Mouse (Mus musculus) forebrain, embryonic 15.5 days (tissue): ENCODE results near the gene Hist2h4. TPM values are rescaled to one million over a fixed set of nuclear protein-coding genes. Genes with fewer than 3 reads are reported as not detected.
A peak's percentile ranks its signal among the peaks of the same experiment; 100 is the strongest.
"Not testable (repeated sequence)": the region's sequence is repeated elsewhere in the genome, so short reads cannot be mapped to it uniquely, and the experiment has no call there.

ENCODE experiments used
- ATAC-seq: fragments of 200-750 bp; cut with Nextera tagmentation; replicated peaks from 2 replicates; pipeline ENCODE4 v1.8.0; 2017; ENCODE audit warnings: mild to moderate bottlenecking, moderate TSS enrichment, moderate library complexity
- H3K27ac ChIP-seq: fragments of 300-500 bp; sonication (generic); replicated peaks from 2 replicates; pipeline ENCODE4 v1.5.1; 2015; ENCODE audit warnings: mild to moderate bottlenecking, inconsistent platforms
- H3K27me3 ChIP-seq: fragments of 300-500 bp; sonication (generic); 2 replicates; pipeline ENCODE4 v1.6.1; 2015; ENCODE audit warnings: inconsistent platforms
- H3K36me3 ChIP-seq: fragments of 300-500 bp; sonication (generic); 2 replicates; pipeline ENCODE4 v1.6.1; 2015; ENCODE audit warnings: mild to moderate bottlenecking, inconsistent platforms
- H3K4me1 ChIP-seq: fragments of 300-500 bp; sonication (generic); 2 replicates; pipeline ENCODE4 v1.6.1; 2015; ENCODE audit warnings: inconsistent platforms
- H3K4me2 ChIP-seq: fragments of 300-500 bp; sonication (generic); replicated peaks from 2 replicates; pipeline ENCODE4 v1.6.1; 2015; ENCODE audit warnings: mild to moderate bottlenecking, inconsistent platforms
- H3K4me3 ChIP-seq: fragments of 300-500 bp; sonication (generic); 2 replicates; pipeline ENCODE4 v1.5.1; 2015; ENCODE audit warnings: mild to moderate bottlenecking, inconsistent platforms
- H3K9ac ChIP-seq: fragments of 300-500 bp; sonication (generic); replicated peaks from 2 replicates; pipeline ENCODE4 v1.6.1; 2015; ENCODE audit warnings: mild to moderate bottlenecking, inconsistent platforms
- H3K9me3 ChIP-seq: fragments of 300-500 bp; sonication (generic); 2 replicates; pipeline ENCODE4 v1.6.1; 2016; ENCODE audit warnings: inconsistent platforms
- WGBS: fragments of 180-500 bp; shearing (Covaris S2); methylation state at CpG from one replicate; pipeline ENCODE4 v1.1.7; 2015; ENCODE audit warnings: mixed read lengths; 5-methylcytosine and 5-hydroxymethylcytosine counted together
- polyA plus RNA-seq: library from polyadenylated mRNA; unstranded; fragments of >200 nt; fragmentation: Nextera tagmentation; extraction: Ambion mirVana; gene quantifications from 2 replicates; pipeline ENCODE4 v1.2.1, GENCODE M21; 2015

Hist2h4 gene
- polyA plus RNA-seq, 1 experiment from 2014 or later, result 10.1 TPM

- WGBS, result 66% methylated on average over 3 of the region's 3 CpGs
Observed at GRCm38 (mm10) chr3:96250890-96251289, 12.2 kb downstream of the Hist2h4 start.

GRCm38 (mm10) chr3:96249034-96249345 is 14.1 kb downstream of the Hist2h4 start:
- no peak overlapping the region for H3K4me3 ChIP-seq
- peaks cover 23% of the 10 kb centered on the region for H3K4me1 ChIP-seq
- 46% methylated on average over 4 of the region's 4 CpGs for WGBS
- peak overlapping the region; percentile 40 for H3K4me2 ChIP-seq
- no peaks in the 10 kb centered on the region for H3K27me3 ChIP-seq
- no peak overlapping the region for H3K9ac ChIP-seq
- H3K9me3 ChIP-seq, result no peaks in the 10 kb centered on the region
- no peak overlapping the region for H3K27ac ChIP-seq
- no peak for ATAC-seq
- H3K36me3 ChIP-seq, result no peaks in the 10 kb centered on the region

More at GRCm38 (mm10) chr3:96250890-96251289, 12.2 kb downstream of the Hist2h4 start:
- Histone ChIP-seq H3K9me3 (no peaks in the 10 kb centered on the region), H3K27me3 (no peaks in the 10 kb centered on the region), H3K4me2 (no peak overlapping the region), H3K4me3 (no peak overlapping the region), H3K36me3 (no peaks in the 10 kb centered on the region), H3K27ac (no peak overlapping the region), H3K9ac (no peak overlapping the region), H3K4me1 (peaks cover 17% of the 10 kb centered on the region)
- no peak for ATAC-seq

DNA sequence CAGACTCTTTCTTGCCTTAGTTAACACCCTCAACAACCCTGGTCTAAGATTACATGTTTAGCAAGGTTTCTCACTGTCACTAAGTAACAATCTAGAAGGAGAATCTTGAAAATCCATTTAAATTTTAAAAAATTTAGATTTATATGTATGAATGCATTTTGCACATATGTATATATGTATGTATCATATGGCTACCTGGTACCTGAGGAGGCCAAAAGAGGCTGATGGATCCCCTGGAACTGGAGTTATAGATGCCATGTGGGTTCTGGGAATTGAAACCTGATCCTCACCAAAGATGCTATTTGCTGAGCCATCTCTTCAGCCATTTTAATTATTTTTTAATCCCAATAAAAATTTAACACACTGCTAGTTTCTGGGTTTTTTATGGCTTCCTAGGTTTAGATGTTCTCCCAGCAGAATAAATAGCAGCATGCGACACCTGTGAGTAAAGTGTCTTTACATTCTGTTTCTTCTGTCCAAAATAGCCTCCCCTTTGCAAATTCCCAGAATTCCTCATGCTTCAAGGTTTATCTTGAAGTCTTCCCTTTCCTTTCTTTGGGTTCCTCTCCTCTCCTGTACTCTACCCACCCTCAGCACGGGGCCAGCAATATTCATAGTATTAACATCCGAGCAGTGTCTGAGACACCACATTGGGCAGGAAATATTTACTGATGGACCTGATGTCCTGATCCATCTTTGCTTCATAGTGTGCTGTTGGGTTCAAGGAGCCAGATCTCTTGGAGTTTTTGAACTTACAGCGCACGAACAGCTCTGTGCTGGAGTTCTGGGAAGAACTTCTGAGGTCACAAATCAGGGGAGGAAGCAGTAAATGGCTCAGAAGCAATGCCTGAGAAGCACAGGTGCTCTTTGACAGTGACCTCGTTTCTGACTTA is 14.7 kb downstream of the Hist2h4 start:
- WGBS, result 55% methylated on average over 6 of the region's 6 CpGs
- Histone ChIP-seq H3K4me3 (peak overlapping the region; percentile 38; the same call in 1 of the 2 replicates), H3K27me3 (no peaks in the 10 kb centered on the region), H3K9ac (peak overlapping the region; percentile 40; the same call in 1 of the 2 replicates), H3K4me1 (peaks cover 25% of the 10 kb centered on the region), H3K4me2 (peak overlapping the region; percentile 40), H3K27ac (no peak overlapping the region), H3K36me3 (no peaks in the 10 kb centered on the region), H3K9me3 (no peaks in the 10 kb centered on the region)
- no peak for ATAC-seq

- peaks cover 25% of the 10 kb centered on the region for H3K4me1 ChIP-seq
- H3K9ac ChIP-seq, result peak overlapping the region; percentile 40; the same call in 1 of the 2 replicates
- 2% methylated on average over 11 of the region's 11 CpGs for WGBS
- H3K9me3 ChIP-seq, result no peaks in the 10 kb centered on the region
- ATAC-seq, result no peak
- peak overlapping the region; percentile 40 for H3K4me2 ChIP-seq
- H3K4me3 ChIP-seq, result peak overlapping the region; percentile 38
- no peak overlapping the region; the same call in 1 of the 2 replicates for H3K27ac ChIP-seq
- H3K36me3 ChIP-seq, result no peaks in the 10 kb centered on the region
- no peaks in the 10 kb centered on the region for H3K27me3 ChIP-seq
Observed at GRCm38 (mm10) chr3:96247356-96248140, 15.6 kb downstream of the Hist2h4 start.

- ATAC-seq, result peak; percentile 90
- H3K36me3 ChIP-seq, H3K27me3 ChIP-seq, H3K9me3 ChIP-seq: not testable (repeated sequence)
- no CpG with 5 or more reads among the region's 47 CpGs for WGBS
- peak within 1 kb of the TSS; percentile 40 for H3K9ac ChIP-seq
- H3K4me3 ChIP-seq, result peak within 1 kb of the TSS; percentile 38
- H3K4me2 ChIP-seq, result peak within 1 kb of the TSS; percentile 40
- H3K4me1 ChIP-seq, result peaks cover 25% of the 10 kb centered on the region
- H3K27ac ChIP-seq, result peak within 1 kb of the TSS; percentile 71
Observed at GRCm38 (mm10) chr3:96246427-96246856, 16.7 kb downstream of the Hist2h4 start, which contains the start of gene Hist2h3c1. TSS of gene Hist2h3c1 (plus strand) at chr3:96246685.

GRCm38 (mm10) chr3:96246018-96246417 is 17.1 kb downstream of the Hist2h4 start:
- not testable (repeated sequence) for H3K9me3 ChIP-seq, H3K36me3 ChIP-seq, H3K27me3 ChIP-seq
- ATAC-seq, result peak; percentile 7; the same call in 1 of the 2 replicates
- WGBS, result 0% methylated on average over 10 of the region's 21 CpGs
- Histone ChIP-seq H3K4me3 (peak overlapping the region; percentile 37), H3K9ac (peak overlapping the region; percentile 38; the same call in 1 of the 2 replicates), H3K4me2 (peak overlapping the region; percentile 35), H3K27ac (peak overlapping the region; percentile 71), H3K4me1 (peaks cover 28% of the 10 kb centered on the region)

DNA sequence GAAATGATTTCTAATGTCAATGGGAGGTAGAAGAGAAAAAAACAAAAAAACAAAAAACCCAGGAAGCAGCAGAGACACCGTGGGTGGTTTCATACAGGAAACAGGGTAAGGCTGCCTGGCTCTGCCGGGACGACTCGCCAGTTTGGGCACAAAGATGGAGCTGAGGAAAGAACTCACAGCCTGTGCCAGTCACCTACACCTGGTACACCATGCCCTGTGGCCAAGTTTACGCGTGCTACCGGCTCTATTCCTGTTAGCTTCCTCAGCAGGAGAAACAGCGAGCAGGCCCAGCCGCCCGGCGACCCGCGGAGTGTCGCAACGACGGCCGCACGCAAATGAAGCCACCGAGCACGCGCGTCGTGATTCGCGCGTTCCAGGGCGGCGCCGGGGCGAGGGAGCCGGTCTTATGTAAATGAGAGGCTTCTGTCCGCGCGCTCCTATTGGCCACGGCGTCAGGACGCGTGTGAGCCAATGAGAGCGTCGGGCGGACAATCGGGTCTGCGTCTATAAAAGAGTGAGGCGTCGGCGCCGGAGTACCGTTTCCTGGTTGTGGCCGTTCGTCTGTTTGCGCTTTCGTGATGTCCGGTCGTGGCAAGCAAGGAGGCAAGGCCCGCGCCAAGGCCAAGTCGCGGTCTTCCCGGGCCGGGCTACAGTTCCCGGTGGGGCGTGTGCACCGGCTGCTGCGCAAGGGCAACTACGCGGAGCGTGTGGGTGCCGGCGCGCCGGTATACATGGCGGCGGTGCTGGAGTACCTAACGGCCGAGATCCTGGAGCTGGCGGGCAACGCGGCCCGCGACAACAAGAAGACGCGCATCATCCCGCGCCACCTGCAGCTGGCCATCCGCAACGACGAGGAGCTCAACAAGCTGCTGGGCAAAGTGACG is 17.9 kb downstream of the Hist2h4 start, which contains the start of gene Hist2h2aa1:
Gene Hist2h2aa1 (plus strand): TSS at position 495 of the 884 bp plus-strand sequence.
- Histone ChIP-seq H3K4me2 (peak within 1 kb of the TSS; percentile 47), H3K4me1 (peaks cover 32% of the 10 kb centered on the region), H3K4me3 (peak within 1 kb of the TSS; percentile 44), H3K9ac (peak within 1 kb of the TSS; percentile 62), H3K27ac (peak within 1 kb of the TSS; percentile 94)
- not testable (repeated sequence) for H3K36me3 ChIP-seq, H3K27me3 ChIP-seq, H3K9me3 ChIP-seq
- ATAC-seq, result peak; percentile 91
- 0% methylated on average over 35 of the region's 88 CpGs for WGBS

GRCm38 (mm10) chr3:96243921-96244572 is 19.1 kb downstream of the Hist2h4 start:
- Histone ChIP-seq H3K27ac (peak overlapping the region; percentile 94), H3K9ac (peak overlapping the region; percentile 62)

GRCm38 (mm10) chr3:96240799-96241197 is 22.3 kb downstream of the Hist2h4 start:
- Histone ChIP-seq H3K4me1 (peaks cover 34% of the 10 kb centered on the region), H3K4me2 (peak overlapping the region; percentile 49), H3K27ac (peak overlapping the region; percentile 89), H3K4me3 (peak overlapping the region; percentile 37), H3K9ac (peak overlapping the region; percentile 41), H3K36me3 (no peaks in the 10 kb centered on the region), H3K27me3 (no peaks in the 10 kb centered on the region), H3K9me3 (no peaks in the 10 kb centered on the region)
- no peak for ATAC-seq
- WGBS, result 65% methylated on average over 9 of the region's 9 CpGs

More at GRCm38 (mm10) chr3:96243921-96244572, 19.1 kb downstream of the Hist2h4 start:
- peaks cover 32% of the 10 kb centered on the region for H3K4me1 ChIP-seq
- no peaks in the 10 kb centered on the region for H3K36me3 ChIP-seq
- H3K4me3 ChIP-seq, result peak overlapping the region; percentile 44; the same call in 1 of the 2 replicates
- H3K27me3 ChIP-seq, result no peaks in the 10 kb centered on the region
- WGBS, result 84% methylated on average over 7 of the region's 7 CpGs
- no peak for ATAC-seq
- H3K4me2 ChIP-seq, result peak overlapping the region; percentile 47
- no peaks in the 10 kb centered on the region for H3K9me3 ChIP-seq

GRCm38 (mm10) chr3:96239949-96240798 is 22.9 kb downstream of the Hist2h4 start, which contains the start of gene Hist2h2aa2:
TSS of gene Hist2h2aa2 (minus strand) at chr3:96240276.
- H3K4me2 ChIP-seq, result peak within 1 kb of the TSS; percentile 49
- 2% methylated on average over 47 of the region's 85 CpGs for WGBS

More at GRCm38 (mm10) chr3:96239949-96240798, 22.9 kb downstream of the Hist2h4 start, which contains the start of gene Hist2h2aa2:
- not testable (repeated sequence) for H3K9me3 ChIP-seq, H3K27me3 ChIP-seq, H3K36me3 ChIP-seq
- Histone ChIP-seq H3K4me1 (peaks cover 34% of the 10 kb centered on the region), H3K27ac (peak within 1 kb of the TSS; percentile 89), H3K4me3 (peak within 1 kb of the TSS; percentile 38), H3K9ac (peak within 1 kb of the TSS; percentile 44)
- ATAC-seq, result peak; percentile 87
